Mouse (Mus musculus): Measurements from ENCODE around the gene Eno1. TPM values are rescaled to one million over a fixed set of nuclear protein-coding genes. Genes with fewer than 3 reads are reported as not detected.
A peak's percentile ranks its signal among the peaks of the same experiment; 100 is the strongest.

Gene Eno1
- polyA plus RNA-seq, 1 experiment = 120 TPM

- Histone ChIP-seq H3K4me1 (ENCODE audit: control insufficient read depth, insufficient read depth, insufficient read length) (no peaks in the 10 kb centered on the region), H3K27me3 (ENCODE audit: control insufficient read depth, insufficient read depth, low read length) (no peaks in the 10 kb centered on the region), H3K27ac (ENCODE audit: insufficient read depth, low read length) (no peak overlapping the region), H3K36me3 (ENCODE audit: control insufficient read depth, insufficient read depth, low read length) (peaks cover 40% of the 10 kb centered on the region), H3K4me3 (ENCODE audit: extremely low read depth, insufficient read depth, insufficient read length) (no peak overlapping the region)
- WGBS = 94% methylated on average over 5 of the region's 5 CpGs
- TF ChIP-seq CTCF (IDR thresholded peaks at IDR 0.05; ENCODE audit: extremely low read depth, insufficient read depth, insufficient read length, insufficient replicate concordance) (no peak), POLR2A (IDR thresholded peaks at IDR 0.05; ENCODE audit: low read depth, low read length) (no peak)
- no peak for DNase-seq (ENCODE audit: low read depth in 1 of 2, low spot score in 2 of 2)
Measured at GRCm38 (mm10) chr4:150248917-150249316, 12.4 kb downstream of the Eno1 start.

DNA sequence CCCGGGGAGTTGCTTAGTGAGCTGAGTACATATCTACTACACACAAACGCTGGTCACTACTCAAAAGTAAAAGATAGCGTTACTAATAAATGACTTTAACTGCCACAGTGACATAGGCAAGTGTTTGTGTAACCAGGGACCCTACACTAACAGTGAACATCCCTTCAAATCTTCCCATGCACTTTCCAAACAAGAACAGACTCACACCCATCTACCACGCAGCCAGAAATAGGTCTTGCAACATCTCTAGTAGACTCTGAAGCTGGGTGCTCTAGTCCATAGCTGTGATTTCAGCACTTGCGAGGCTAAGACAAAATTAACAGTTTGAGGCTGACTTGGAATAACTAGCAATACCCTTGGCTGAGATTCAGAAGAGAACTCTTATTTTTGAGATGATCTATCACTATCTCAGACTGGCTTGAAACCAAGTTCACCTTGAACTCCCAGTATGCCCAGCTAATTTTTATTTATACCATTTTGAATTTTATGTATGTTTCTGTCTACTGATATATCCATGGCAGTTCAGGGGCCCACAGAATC, 13.3 kb downstream of the Eno1 start:
- H3K36me3 ChIP-seq (ENCODE audit: control insufficient read depth, insufficient read depth, low read length) = peaks cover 34% of the 10 kb centered on the region
- H3K27ac ChIP-seq (ENCODE audit: insufficient read depth, low read length) = no peak overlapping the region
- no peak overlapping the region for H3K4me3 ChIP-seq (ENCODE audit: extremely low read depth, insufficient read depth, insufficient read length)
- H3K27me3 ChIP-seq (ENCODE audit: control insufficient read depth, insufficient read depth, low read length) = no peaks in the 10 kb centered on the region
- WGBS = 85% methylated on average over 5 of the region's 5 CpGs
- TF ChIP-seq POLR2A (IDR thresholded peaks at IDR 0.05; ENCODE audit: low read depth, low read length) (no peak), CTCF (IDR thresholded peaks at IDR 0.05; ENCODE audit: extremely low read depth, insufficient read depth, insufficient read length, insufficient replicate concordance) (no peak)
- H3K4me1 ChIP-seq (ENCODE audit: control insufficient read depth, insufficient read depth, insufficient read length) = no peaks in the 10 kb centered on the region
- DNase-seq (ENCODE audit: low read depth in 1 of 2, low spot score in 2 of 2) = no peak

- no peaks in the 10 kb centered on the region for H3K4me1 ChIP-seq (ENCODE audit: control insufficient read depth, insufficient read depth, insufficient read length)
- 87% methylated on average over 18 of the region's 18 CpGs for WGBS
- H3K27ac ChIP-seq (ENCODE audit: insufficient read depth, low read length) = no peak overlapping the region
- H3K27me3 ChIP-seq (ENCODE audit: control insufficient read depth, insufficient read depth, low read length) = no peaks in the 10 kb centered on the region
- peaks cover 29% of the 10 kb centered on the region for H3K36me3 ChIP-seq (ENCODE audit: control insufficient read depth, insufficient read depth, low read length)
- DNase-seq (ENCODE audit: low read depth in 1 of 2, low spot score in 2 of 2) = no peak
- no peak overlapping the region for H3K4me3 ChIP-seq (ENCODE audit: extremely low read depth, insufficient read depth, insufficient read length)
- TF ChIP-seq POLR2A (IDR thresholded peaks at IDR 0.05; ENCODE audit: low read depth, low read length) = no peak
- TF ChIP-seq CTCF (IDR thresholded peaks at IDR 0.05; ENCODE audit: extremely low read depth, insufficient read depth, insufficient read length, insufficient replicate concordance) = no peak
Measured at GRCm38 (mm10) chr4:150250549-150251422, 14.3 kb downstream of the Eno1 start.

DNA sequence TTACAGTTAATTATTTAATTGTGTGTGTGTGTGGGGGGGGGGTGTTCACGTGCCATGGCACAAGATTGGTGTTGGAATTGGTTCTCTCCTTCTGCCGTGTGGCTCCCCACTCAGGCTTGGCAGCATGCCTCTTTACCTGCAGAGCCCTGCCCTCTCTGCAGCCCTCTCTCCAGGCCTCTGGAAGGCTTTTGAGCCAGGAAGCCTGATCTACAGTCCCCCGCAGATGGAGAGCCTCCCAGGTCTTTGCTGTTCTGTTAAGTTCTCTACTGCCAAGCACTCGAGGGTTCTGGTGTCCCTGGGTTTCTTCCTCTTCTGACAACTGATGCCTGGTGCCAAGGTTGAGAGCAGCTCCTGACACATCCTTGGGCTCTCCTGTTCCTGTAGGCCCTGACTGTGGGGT, 17.9 kb downstream of the Eno1 start:
- H3K4me3 ChIP-seq (ENCODE audit: extremely low read depth, insufficient read depth, insufficient read length) = no peak overlapping the region
- 76% methylated on average over 4 of the region's 4 CpGs for WGBS
- no peaks in the 10 kb centered on the region for H3K27me3 ChIP-seq (ENCODE audit: control insufficient read depth, insufficient read depth, low read length)
- DNase-seq (ENCODE audit: low read depth in 1 of 2, low spot score in 2 of 2) = no peak
- H3K4me1 ChIP-seq (ENCODE audit: control insufficient read depth, insufficient read depth, insufficient read length) = no peaks in the 10 kb centered on the region
- no peak for TF ChIP-seq POLR2A (IDR thresholded peaks at IDR 0.05; ENCODE audit: low read depth, low read length)
- no peak for TF ChIP-seq CTCF (IDR thresholded peaks at IDR 0.05; ENCODE audit: extremely low read depth, insufficient read depth, insufficient read length, insufficient replicate concordance)
- peaks cover 3% of the 10 kb centered on the region; the same call in 1 of the 2 replicates for H3K36me3 ChIP-seq (ENCODE audit: control insufficient read depth, insufficient read depth, low read length)
- H3K27ac ChIP-seq (ENCODE audit: insufficient read depth, low read length) = no peak overlapping the region

- no peak overlapping the region for H3K27ac ChIP-seq (ENCODE audit: insufficient read depth, low read length)
- 93% methylated on average over 7 of the region's 7 CpGs for WGBS
- H3K4me3 ChIP-seq (ENCODE audit: extremely low read depth, insufficient read depth, insufficient read length) = no peak overlapping the region
- no peaks in the 10 kb centered on the region; the same call in 1 of the 2 replicates for H3K36me3 ChIP-seq (ENCODE audit: control insufficient read depth, insufficient read depth, low read length)
- no peaks in the 10 kb centered on the region for H3K4me1 ChIP-seq (ENCODE audit: control insufficient read depth, insufficient read depth, insufficient read length)
- DNase-seq (ENCODE audit: low read depth in 1 of 2, low spot score in 2 of 2) = no peak
- H3K27me3 ChIP-seq (ENCODE audit: control insufficient read depth, insufficient read depth, low read length) = no peaks in the 10 kb centered on the region
- TF ChIP-seq POLR2A (IDR thresholded peaks at IDR 0.05; ENCODE audit: low read depth, low read length) (no peak), CTCF (IDR thresholded peaks at IDR 0.05; ENCODE audit: extremely low read depth, insufficient read depth, insufficient read length, insufficient replicate concordance) (no peak)
Measured at GRCm38 (mm10) chr4:150255181-150255580, 18.7 kb downstream of the Eno1 start.

GRCm38 (mm10) chr4:150257252-150258204, 21.0 kb downstream of the Eno1 start:
- Histone ChIP-seq H3K27ac (ENCODE audit: insufficient read depth, low read length) (no peak overlapping the region), H3K4me1 (ENCODE audit: control insufficient read depth, insufficient read depth, insufficient read length) (no peaks in the 10 kb centered on the region), H3K27me3 (ENCODE audit: control insufficient read depth, insufficient read depth, low read length) (no peaks in the 10 kb centered on the region), H3K4me3 (ENCODE audit: extremely low read depth, insufficient read depth, insufficient read length) (no peak overlapping the region), H3K36me3 (ENCODE audit: control insufficient read depth, insufficient read depth, low read length) (no peaks in the 10 kb centered on the region)
- DNase-seq (ENCODE audit: low read depth in 1 of 2, low spot score in 2 of 2) = peak in 1 of 2 experiments; percentile 72
- 60% methylated on average over 20 of the region's 20 CpGs for WGBS
- no peak for TF ChIP-seq POLR2A (IDR thresholded peaks at IDR 0.05; ENCODE audit: low read depth, low read length)
- peak; percentile 90 for TF ChIP-seq CTCF (IDR thresholded peaks at IDR 0.05; ENCODE audit: extremely low read depth, insufficient read depth, insufficient read length, insufficient replicate concordance)
